Mouse (Mus musculus): ENCODE measurements around the gene Ldlrad3. TPM values are rescaled to one million over a fixed set of nuclear protein-coding genes. Genes with fewer than 3 reads are reported as not detected.
A peak's percentile ranks its signal among the peaks of the same experiment; 100 is the strongest.

Gene Ldlrad3
- polyA plus RNA-seq, 1 experiment from 2014 or later: 7.2 TPM

DNA sequence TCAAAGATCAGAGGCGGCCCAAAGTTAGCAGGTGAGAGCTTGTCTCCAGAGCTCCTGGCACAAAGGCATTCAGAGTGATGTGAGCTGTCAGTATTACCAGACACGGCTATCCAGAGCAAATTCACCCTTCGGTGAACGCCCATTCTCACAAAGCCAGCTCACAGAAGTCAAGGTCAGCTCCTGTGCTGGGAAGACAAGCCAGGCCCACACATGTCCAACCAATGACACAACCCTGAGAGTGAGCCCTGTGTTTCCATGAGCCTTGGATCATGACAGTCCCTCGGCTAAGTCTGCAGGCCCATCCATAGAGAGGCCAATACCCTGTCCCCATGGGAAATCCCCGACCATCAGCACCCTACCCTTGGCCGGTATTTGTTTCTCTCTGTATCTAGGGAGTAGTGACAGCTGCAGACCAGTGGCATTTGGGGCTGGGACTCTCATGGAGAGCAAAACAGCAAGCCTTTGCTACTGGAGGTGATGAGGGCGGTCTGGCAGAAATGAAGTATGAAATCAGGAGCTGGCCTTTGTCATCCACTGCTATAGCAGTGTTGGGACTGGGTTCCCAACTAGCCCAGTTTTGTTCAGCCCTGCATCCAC, 58.3 kb downstream of the Ldlrad3 start:
- whole genome bisulfite sequencing (ENCODE audit: insufficient replicate concordance): 63% methylated on average over 8 of the region's 8 CpGs

DNA sequence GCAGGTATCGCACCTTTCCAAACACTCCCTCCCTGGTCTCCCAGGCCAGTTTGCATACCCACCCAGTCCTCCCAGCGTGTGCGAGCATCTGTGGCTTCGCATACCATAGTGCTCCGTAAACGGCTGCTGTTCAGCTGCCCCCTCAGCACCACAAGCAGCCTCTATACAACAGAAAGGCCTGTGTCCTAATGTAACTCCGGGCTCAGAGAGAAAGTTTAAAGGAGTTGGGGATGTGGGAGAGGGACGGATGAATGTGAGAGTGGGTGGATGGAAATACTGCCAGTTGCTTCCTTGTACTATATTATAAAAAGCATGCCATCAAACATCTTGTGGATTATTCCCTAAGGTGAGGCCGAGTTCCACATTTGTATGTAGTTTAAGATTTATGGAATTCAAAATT, 59.0 kb downstream of the Ldlrad3 start:
- H3K27ac ChIP-seq (ENCODE audit: low read length): no peak overlapping the region
- no peaks in the 10 kb centered on the region for H3K36me3 ChIP-seq (ENCODE audit: control insufficient read depth, insufficient read depth)

More for the DNA sequence above, 58.3 kb downstream of the Ldlrad3 start:
- Histone ChIP-seq H3K9me3 (replicated peaks; ENCODE audit: control insufficient read depth, low read length) (no peaks in the 10 kb centered on the region), H3K9ac (ENCODE audit: low read depth, low read length) (no peak overlapping the region), H3K36me3 (ENCODE audit: control insufficient read depth, insufficient read depth) (no peaks in the 10 kb centered on the region), H3K4me1 (ENCODE audit: control insufficient read depth, low read depth, low read length) (peaks cover 9% of the 10 kb centered on the region), H3K4me3 (ENCODE audit: low read depth, low read length) (no peak overlapping the region), H3K27me3 (ENCODE audit: control insufficient read depth, insufficient read depth, low read depth, low read length) (no peaks in the 10 kb centered on the region), H3K4me2 (ENCODE audit: low read depth, low read length) (no peak overlapping the region), H3K27ac (ENCODE audit: low read length) (no peak overlapping the region)
- ATAC-seq (ENCODE audit: low read depth): peak; percentile 43

DNA sequence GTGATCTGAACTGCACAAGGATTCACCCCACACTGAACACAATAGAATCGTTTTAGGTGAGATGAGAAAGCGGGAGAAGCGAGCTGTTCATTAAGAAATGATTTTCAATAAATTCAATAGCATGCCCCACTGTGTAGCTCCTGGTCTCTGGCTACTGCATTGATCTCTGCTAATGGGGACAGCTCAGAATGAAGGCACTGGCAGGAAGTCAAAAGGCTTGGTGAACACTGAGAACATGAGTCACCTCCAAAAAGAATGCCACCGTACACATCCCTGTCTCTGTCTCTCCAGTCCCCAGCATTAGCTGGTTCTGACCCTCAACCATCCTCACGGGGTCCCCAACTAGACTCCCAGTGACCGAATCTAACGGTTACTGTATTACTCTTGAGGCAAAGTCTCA, 60.1 kb downstream of the Ldlrad3 start:
- Histone ChIP-seq H3K4me1 (ENCODE audit: control insufficient read depth, low read depth, low read length) (peaks cover 9% of the 10 kb centered on the region), H3K9ac (ENCODE audit: low read depth, low read length) (no peak overlapping the region), H3K27me3 (ENCODE audit: control insufficient read depth, insufficient read depth, low read depth, low read length) (no peaks in the 10 kb centered on the region), H3K4me2 (ENCODE audit: low read depth, low read length) (no peak overlapping the region), H3K9me3 (replicated peaks; ENCODE audit: control insufficient read depth, low read length) (no peaks in the 10 kb centered on the region), H3K27ac (ENCODE audit: low read length) (no peak overlapping the region), H3K4me3 (ENCODE audit: low read depth, low read length) (no peak overlapping the region), H3K36me3 (ENCODE audit: control insufficient read depth, insufficient read depth) (no peaks in the 10 kb centered on the region)
- 74% methylated on average over 7 of the region's 7 CpGs for WGBS (ENCODE audit: insufficient replicate concordance)
- no peak for ATAC-seq (ENCODE audit: low read depth)

More for the DNA sequence above, 59.0 kb downstream of the Ldlrad3 start:
- Histone ChIP-seq H3K9ac (ENCODE audit: low read depth, low read length) (no peak overlapping the region), H3K4me3 (ENCODE audit: low read depth, low read length) (no peak overlapping the region), H3K4me2 (ENCODE audit: low read depth, low read length) (no peak overlapping the region), H3K27me3 (ENCODE audit: control insufficient read depth, insufficient read depth, low read depth, low read length) (no peaks in the 10 kb centered on the region), H3K9me3 (replicated peaks; ENCODE audit: control insufficient read depth, low read length) (no peaks in the 10 kb centered on the region), H3K4me1 (ENCODE audit: control insufficient read depth, low read depth, low read length) (peaks cover 9% of the 10 kb centered on the region)
- no peak for ATAC-seq (ENCODE audit: low read depth)
- 76% methylated on average over 9 of the region's 9 CpGs for WGBS (ENCODE audit: insufficient replicate concordance)

DNA sequence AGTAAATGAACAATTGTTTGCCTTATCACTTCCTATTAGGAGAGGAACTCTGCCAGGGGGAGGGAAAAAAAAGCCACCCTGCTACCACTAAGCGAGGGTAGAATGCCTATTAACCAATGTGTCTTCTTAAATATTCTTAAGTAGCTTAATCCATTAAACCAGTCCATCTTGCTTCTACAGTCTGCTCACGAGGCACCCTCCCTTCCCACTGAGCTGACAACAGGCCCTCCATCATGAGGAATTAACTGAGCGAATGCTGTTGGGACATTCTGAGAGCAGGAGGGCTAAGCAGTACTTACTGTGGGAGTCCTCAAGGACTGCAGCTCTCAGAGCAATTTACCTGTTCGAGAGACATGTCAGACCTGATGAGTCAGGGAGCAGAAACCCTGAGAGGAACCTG, 61.1 kb downstream of the Ldlrad3 start:
- no peak overlapping the region for H3K4me3 ChIP-seq (ENCODE audit: low read depth, low read length)
- H3K4me1 ChIP-seq (ENCODE audit: control insufficient read depth, low read depth, low read length): peaks cover 6% of the 10 kb centered on the region
- no peak for ATAC-seq (ENCODE audit: low read depth)
- no peaks in the 10 kb centered on the region for H3K36me3 ChIP-seq (ENCODE audit: control insufficient read depth, insufficient read depth)
- no peak overlapping the region for H3K4me2 ChIP-seq (ENCODE audit: low read depth, low read length)
- no peaks in the 10 kb centered on the region for H3K9me3 ChIP-seq (replicated peaks; ENCODE audit: control insufficient read depth, low read length)
- H3K9ac ChIP-seq (ENCODE audit: low read depth, low read length): no peak overlapping the region
- WGBS (ENCODE audit: insufficient replicate concordance): 52% methylated on average over 4 of the region's 4 CpGs
- no peak overlapping the region for H3K27ac ChIP-seq (ENCODE audit: low read length)
- no peaks in the 10 kb centered on the region for H3K27me3 ChIP-seq (ENCODE audit: control insufficient read depth, insufficient read depth, low read depth, low read length)

DNA sequence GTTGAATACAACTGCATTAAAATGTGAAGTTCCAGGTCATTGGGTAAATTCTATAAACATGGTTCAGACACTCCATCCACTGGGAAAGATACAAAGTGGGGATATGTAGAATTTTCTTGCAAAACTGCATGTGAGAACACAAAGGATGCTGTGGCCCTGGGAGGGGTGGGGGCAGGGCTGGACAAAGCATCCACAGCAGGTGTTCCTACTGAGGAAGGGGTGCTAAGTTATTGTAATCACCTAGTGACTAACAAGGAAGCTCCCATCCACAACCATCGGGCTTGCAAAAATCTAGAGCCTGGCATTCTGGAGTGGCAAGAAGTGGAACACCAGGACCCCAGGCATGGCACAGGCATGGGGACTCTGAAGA, 64.1 kb downstream of the Ldlrad3 start:
- Histone ChIP-seq H3K9ac (ENCODE audit: low read depth, low read length) (no peak overlapping the region), H3K27me3 (ENCODE audit: control insufficient read depth, insufficient read depth, low read depth, low read length) (no peaks in the 10 kb centered on the region), H3K4me3 (ENCODE audit: low read depth, low read length) (no peak overlapping the region), H3K4me2 (ENCODE audit: low read depth, low read length) (no peak overlapping the region), H3K36me3 (ENCODE audit: control insufficient read depth, insufficient read depth) (no peaks in the 10 kb centered on the region), H3K9me3 (replicated peaks; ENCODE audit: control insufficient read depth, low read length) (no peaks in the 10 kb centered on the region), H3K4me1 (ENCODE audit: control insufficient read depth, low read depth, low read length) (peaks cover 6% of the 10 kb centered on the region), H3K27ac (ENCODE audit: low read length) (no peak overlapping the region)
- 54% methylated on average over 1 of the region's 1 CpGs for WGBS (ENCODE audit: insufficient replicate concordance)
- ATAC-seq (ENCODE audit: low read depth): no peak

DNA sequence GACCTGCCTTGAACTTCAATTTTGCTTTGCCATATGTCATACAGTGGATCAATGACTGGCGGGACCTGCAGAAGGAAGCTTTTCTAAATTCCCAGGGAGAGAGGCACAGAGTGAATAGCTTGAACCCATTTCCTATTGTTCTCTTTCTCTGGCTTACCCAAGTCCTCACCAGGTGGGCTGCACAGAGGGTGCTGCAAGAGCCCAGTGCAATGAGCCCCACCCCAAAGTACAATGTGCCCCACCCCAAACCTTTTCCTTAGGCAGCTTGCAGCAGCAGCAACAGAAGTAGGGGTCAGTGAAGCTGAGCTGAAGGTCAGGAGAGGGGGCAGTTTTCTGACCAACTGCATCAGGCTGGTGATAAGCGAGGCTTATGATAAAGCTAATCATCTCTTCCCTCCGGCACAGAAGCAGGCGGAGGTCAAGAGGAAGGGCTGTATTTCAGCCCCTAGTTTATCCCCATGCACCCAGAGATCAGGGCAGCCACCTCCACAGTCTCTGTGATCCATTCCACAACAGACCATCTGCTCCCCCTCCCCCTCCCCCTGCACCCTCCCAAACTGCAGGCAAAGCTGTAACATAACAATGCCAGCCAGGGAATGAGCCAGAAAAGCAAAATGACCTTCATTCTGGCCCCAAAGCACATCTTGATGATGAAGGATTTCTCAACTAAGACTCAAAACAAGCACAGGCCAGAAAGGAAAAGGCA, 64.6 kb downstream of the Ldlrad3 start:
- Histone ChIP-seq H3K36me3 (ENCODE audit: control insufficient read depth, insufficient read depth) (no peaks in the 10 kb centered on the region), H3K27ac (ENCODE audit: low read length) (no peak overlapping the region), H3K4me1 (ENCODE audit: control insufficient read depth, low read depth, low read length) (peaks cover 6% of the 10 kb centered on the region), H3K9me3 (replicated peaks; ENCODE audit: control insufficient read depth, low read length) (no peaks in the 10 kb centered on the region), H3K9ac (ENCODE audit: low read depth, low read length) (no peak overlapping the region), H3K4me2 (ENCODE audit: low read depth, low read length) (no peak overlapping the region), H3K27me3 (ENCODE audit: control insufficient read depth, insufficient read depth, low read depth, low read length) (no peaks in the 10 kb centered on the region), H3K4me3 (ENCODE audit: low read depth, low read length) (no peak overlapping the region)
- ATAC-seq (ENCODE audit: low read depth): no peak
- WGBS (ENCODE audit: insufficient replicate concordance): 49% methylated on average over 4 of the region's 4 CpGs

DNA sequence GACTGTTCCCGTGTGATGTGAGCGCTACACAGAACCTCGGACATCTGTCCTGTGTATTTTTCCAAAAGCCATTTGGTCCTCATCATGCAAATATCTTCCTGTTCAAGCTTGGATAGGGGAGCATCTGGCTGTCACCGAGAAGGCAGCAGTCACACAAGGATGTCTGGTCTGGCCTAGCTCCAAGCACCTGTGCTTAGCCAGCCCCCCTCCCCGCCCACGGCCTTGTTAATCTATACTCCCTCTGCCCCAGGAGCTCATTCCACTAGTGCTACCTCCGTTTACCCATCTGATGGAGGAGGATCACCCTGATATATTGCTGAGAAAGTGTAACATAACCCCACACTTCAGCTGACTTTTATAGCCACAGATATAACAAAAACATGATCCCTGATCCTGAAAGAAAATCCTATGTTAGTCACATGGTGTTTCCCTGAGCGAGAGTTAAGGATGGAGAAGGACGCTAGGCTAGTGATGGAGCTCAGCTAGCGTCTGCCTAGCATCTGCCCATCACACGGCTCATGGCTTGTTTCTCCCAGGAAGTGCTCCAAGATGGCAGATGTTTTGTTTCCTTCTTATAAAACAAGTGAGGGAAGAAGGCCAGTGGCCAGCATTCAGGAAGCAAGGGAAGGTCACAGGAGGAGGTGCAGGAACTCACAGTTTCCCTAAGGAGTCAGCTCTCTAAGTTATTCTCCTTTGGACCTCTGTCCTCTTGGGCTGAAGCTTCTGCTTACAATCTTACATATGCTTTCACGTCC, 66.3 kb downstream of the Ldlrad3 start:
- no peaks in the 10 kb centered on the region for H3K36me3 ChIP-seq (ENCODE audit: control insufficient read depth, insufficient read depth)
- H3K4me3 ChIP-seq (ENCODE audit: low read depth, low read length): no peak overlapping the region
- ATAC-seq (ENCODE audit: low read depth): no peak
- H3K9ac ChIP-seq (ENCODE audit: low read depth, low read length): no peak overlapping the region
- no peak overlapping the region for H3K4me2 ChIP-seq (ENCODE audit: low read depth, low read length)
- H3K27me3 ChIP-seq (ENCODE audit: control insufficient read depth, insufficient read depth, low read depth, low read length): no peaks in the 10 kb centered on the region
- H3K9me3 ChIP-seq (replicated peaks; ENCODE audit: control insufficient read depth, low read length): no peaks in the 10 kb centered on the region
- H3K4me1 ChIP-seq (ENCODE audit: control insufficient read depth, low read depth, low read length): peaks cover 6% of the 10 kb centered on the region
- no peak overlapping the region for H3K27ac ChIP-seq (ENCODE audit: low read length)
- WGBS (ENCODE audit: insufficient replicate concordance): 64% methylated on average over 12 of the region's 12 CpGs

DNA sequence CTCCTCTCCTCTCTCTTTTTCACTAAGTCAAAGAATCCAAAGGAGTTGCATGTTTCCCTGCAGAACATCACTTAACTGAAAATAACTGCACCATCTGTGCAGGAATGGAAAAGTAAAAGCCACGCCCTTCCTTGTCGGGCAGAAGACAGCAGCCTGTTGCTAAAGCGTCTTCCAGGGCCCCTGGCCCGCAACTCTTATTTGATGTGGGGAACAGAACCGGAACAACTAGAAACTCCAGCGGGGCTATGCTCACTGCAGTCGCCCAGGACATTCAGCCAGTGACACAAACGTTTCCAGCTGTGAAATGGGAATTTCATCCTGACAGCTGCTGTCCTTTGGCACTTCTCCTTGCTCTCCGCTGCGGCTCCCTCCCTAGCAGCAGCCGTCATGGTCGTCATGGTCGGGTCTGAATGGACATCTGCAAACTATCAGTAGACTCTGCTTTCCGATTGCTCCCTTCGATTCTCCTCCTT, 67.2 kb downstream of the Ldlrad3 start:
- Histone ChIP-seq H3K9me3 (replicated peaks; ENCODE audit: control insufficient read depth, low read length) (no peaks in the 10 kb centered on the region), H3K27me3 (ENCODE audit: control insufficient read depth, insufficient read depth, low read depth, low read length) (no peaks in the 10 kb centered on the region), H3K4me1 (ENCODE audit: control insufficient read depth, low read depth, low read length) (peaks cover 6% of the 10 kb centered on the region), H3K4me2 (ENCODE audit: low read depth, low read length) (no peak overlapping the region), H3K36me3 (ENCODE audit: control insufficient read depth, insufficient read depth) (no peaks in the 10 kb centered on the region), H3K9ac (ENCODE audit: low read depth, low read length) (no peak overlapping the region), H3K27ac (ENCODE audit: low read length) (no peak overlapping the region), H3K4me3 (ENCODE audit: low read depth, low read length) (no peak overlapping the region)
- 58% methylated on average over 15 of the region's 15 CpGs for WGBS (ENCODE audit: insufficient replicate concordance)
- no peak for ATAC-seq (ENCODE audit: low read depth)

DNA sequence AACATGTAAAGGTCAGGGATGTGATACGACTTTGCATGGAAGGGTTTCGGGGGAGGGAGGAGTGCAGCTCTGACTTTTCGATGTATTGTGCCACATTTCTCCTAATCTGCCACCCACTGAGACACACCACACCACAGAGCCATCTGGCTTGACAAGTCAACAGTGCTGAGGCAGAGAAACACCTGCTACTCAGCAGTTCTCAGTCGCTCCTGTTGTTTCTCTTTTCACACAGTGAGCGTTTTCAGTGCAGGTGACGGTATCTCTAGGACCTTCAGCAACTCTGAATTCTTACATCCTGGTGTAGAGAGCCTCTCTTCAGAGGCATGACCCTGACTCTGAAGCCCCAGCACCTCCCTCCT, 68.8 kb downstream of the Ldlrad3 start:
- H3K4me1 ChIP-seq (ENCODE audit: control insufficient read depth, low read depth, low read length): no peaks in the 10 kb centered on the region; the same call in 1 of the 2 replicates
- no peak overlapping the region for H3K9ac ChIP-seq (ENCODE audit: low read depth, low read length)
- H3K36me3 ChIP-seq (ENCODE audit: control insufficient read depth, insufficient read depth): no peaks in the 10 kb centered on the region
- no peak overlapping the region for H3K4me3 ChIP-seq (ENCODE audit: low read depth, low read length)
- H3K27me3 ChIP-seq (ENCODE audit: control insufficient read depth, insufficient read depth, low read depth, low read length): no peaks in the 10 kb centered on the region
- H3K27ac ChIP-seq (ENCODE audit: low read length): no peak overlapping the region
- WGBS (ENCODE audit: insufficient replicate concordance): 57% methylated on average over 6 of the region's 6 CpGs
- ATAC-seq (ENCODE audit: low read depth): no peak
- H3K4me2 ChIP-seq (ENCODE audit: low read depth, low read length): no peak overlapping the region
- H3K9me3 ChIP-seq (replicated peaks; ENCODE audit: control insufficient read depth, low read length): no peaks in the 10 kb centered on the region
